Mouse (Mus musculus) ES-CJ7 (cell line): Measurements from ENCODE around the gene Mfap5.

Experiments used
- DNase-seq: peaks from one replicate; pipeline ENCODE4 v3.0.0; 2011; ENCODE audit warnings: low read depth, low spot score

Mfap5 gene

GRCm38 (mm10) chr6:122505545-122505944 lies at the start of gene Mfap5:
TSS of gene Mfap5 (plus strand) at chr6:122505845.
- no peak for DNase-seq

GRCm38 (mm10) chr6:122458946-122459693 lies 46.5 kb upstream of the Mfap5 start:
- no peak for DNase-seq

- no peak for DNase-seq
Observed at GRCm38 (mm10) chr6:122466092-122466713, 39.4 kb upstream of the Mfap5 start.

GRCm38 (mm10) chr6:122469030-122469640 lies 36.5 kb upstream of the Mfap5 start:
- peak; percentile 91 for DNase-seq

GRCm38 (mm10) chr6:122470240-122470639 lies 35.4 kb upstream of the Mfap5 start:
- DNase-seq: no peak

- peak; percentile 79 for DNase-seq
Observed at GRCm38 (mm10) chr6:122471461-122471860, 34.2 kb upstream of the Mfap5 start.

- no peak for DNase-seq
Observed at GRCm38 (mm10) chr6:122478062-122478461, 27.6 kb upstream of the Mfap5 start.

- peak; percentile 71 for DNase-seq
Observed at GRCm38 (mm10) chr6:122485401-122486296, 20.0 kb upstream of the Mfap5 start.

GRCm38 (mm10) chr6:122486297-122487117 lies 19.1 kb upstream of the Mfap5 start:
- peak; percentile 88 for DNase-seq

- no peak for DNase-seq
Observed at GRCm38 (mm10) chr6:122490929-122491512, 14.6 kb upstream of the Mfap5 start.

- DNase-seq: peak; percentile 99
Observed at GRCm38 (mm10) chr6:122491557-122491956, 14.1 kb upstream of the Mfap5 start.

- DNase-seq: no peak
Observed at GRCm38 (mm10) chr6:122492479-122492878, 13.2 kb upstream of the Mfap5 start.

GRCm38 (mm10) chr6:122493799-122494472 lies 11.7 kb upstream of the Mfap5 start:
- DNase-seq: peak; percentile 49

- DNase-seq: peak; percentile 46
Observed at GRCm38 (mm10) chr6:122495082-122495881, 10.4 kb upstream of the Mfap5 start.

GRCm38 (mm10) chr6:122496501-122496900 lies 9.1 kb upstream of the Mfap5 start:
- no peak for DNase-seq

GRCm38 (mm10) chr6:122498661-122499060 lies 7.0 kb upstream of the Mfap5 start, which contains the start of gene Rimklb:
TSS of gene Rimklb (minus strand) at chr6:122498761.
- DNase-seq: no peak

- DNase-seq: no peak
Observed at GRCm38 (mm10) chr6:122505041-122505440, 604 bp upstream of the Mfap5 start.

- no peak for DNase-seq
Observed at GRCm38 (mm10) chr6:122508494-122508893, 2.8 kb downstream of the Mfap5 start.
